Mouse (Mus musculus): ENCODE results near the gene Pex5. TPM values are rescaled to one million over a fixed set of nuclear protein-coding genes. Genes with fewer than 3 reads are reported as not detected.
A peak's percentile ranks its signal among the peaks of the same experiment; 100 is the strongest.

The Pex5 gene
- total RNA-seq (2021) = 10 to 100 TPM; 21.1 to 22.0 TPM
- long read RNA-seq, experiment 1, transcript Pex5-202 (15 exons, 3,073 nt) = major isoform, 7 of 12 reads
- long read RNA-seq, experiment 1, partial matches to known transcripts = 2 of 12 reads
- long read RNA-seq, experiment 1, other reads (novel, unspliced or antisense) = 2 of 12 reads
- long read RNA-seq, experiment 2, transcript Pex5-202 (15 exons, 3,073 nt) = major isoform, 11 of 24 reads
- long read RNA-seq, experiment 2, partial matches to known transcripts = 5 of 24 reads
- long read RNA-seq, experiment 2, other reads (novel, unspliced or antisense) = 3 of 24 reads

DNA sequence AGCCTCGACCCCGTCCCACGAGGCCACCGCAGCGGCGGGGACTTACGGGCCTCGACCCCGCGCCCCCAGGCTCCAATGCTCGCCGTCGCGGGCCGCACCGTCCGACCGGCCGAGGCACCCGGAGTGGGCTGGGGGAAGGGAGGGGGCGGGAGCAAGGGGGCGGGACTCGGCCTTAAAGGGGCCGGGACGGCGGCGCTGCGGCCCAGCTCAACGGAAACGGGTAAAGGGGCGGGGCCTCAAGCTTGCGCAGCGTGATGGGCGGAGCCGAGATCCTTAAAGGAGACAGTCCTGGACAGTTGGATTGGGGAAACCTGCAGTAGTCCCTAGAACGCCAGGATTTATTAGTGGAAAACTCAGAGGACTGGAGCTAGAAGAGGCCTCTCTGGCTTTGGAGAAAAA lies at the start of gene Pex5:
Pex5 (minus strand) TSS at position 141 of the 399 bp plus-strand sequence.
- peak; percentile 94 to 95 for DNase-seq
- intact Hi-C loops (cut with DNase I) = no loop called here

DNA sequence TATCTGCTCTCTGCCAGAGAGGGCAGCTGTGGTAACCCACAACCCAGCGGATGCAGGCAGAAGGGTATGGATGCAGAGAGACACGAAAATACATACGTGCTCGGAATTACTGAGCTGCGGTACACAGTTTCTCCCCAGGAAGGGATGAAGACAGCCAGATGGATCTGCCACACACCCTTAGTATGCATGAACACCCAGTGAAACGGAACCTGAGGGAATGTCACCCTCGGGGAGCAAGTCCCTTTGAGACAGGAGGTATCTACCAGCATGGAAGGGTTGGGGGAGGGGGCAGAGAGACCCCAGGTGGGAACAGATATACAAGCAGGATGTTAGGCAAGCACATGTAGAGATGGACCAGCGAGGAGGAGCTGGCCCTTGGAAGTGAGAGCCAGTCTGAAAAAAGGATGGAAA lies 49.0 kb upstream of the Pex5 start:
- intact Hi-C loops (cut with DNase I) = no loop called here
- DNase-seq = no peak

DNA sequence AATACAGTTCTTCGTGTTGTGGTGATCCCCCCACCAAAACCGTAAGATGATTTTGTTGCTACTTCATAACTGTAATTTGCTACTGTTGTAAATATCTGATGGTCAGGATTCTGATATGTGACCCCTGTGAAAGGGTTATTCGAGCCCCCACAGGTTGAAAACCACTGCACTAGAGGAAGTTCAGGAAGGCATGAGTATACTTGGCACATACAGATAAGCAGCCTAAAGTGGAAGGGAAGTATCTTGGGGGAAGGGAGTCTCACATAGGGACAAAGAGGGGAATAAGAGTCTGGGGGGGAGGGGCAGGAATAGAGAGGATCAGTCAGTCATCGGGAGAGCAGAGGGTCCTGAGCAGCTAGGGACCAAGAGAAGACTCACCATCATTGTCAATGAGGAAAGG lies 44.5 kb upstream of the Pex5 start:
- intact Hi-C loops (cut with DNase I) = no loop called here
- no peak for DNase-seq

DNA sequence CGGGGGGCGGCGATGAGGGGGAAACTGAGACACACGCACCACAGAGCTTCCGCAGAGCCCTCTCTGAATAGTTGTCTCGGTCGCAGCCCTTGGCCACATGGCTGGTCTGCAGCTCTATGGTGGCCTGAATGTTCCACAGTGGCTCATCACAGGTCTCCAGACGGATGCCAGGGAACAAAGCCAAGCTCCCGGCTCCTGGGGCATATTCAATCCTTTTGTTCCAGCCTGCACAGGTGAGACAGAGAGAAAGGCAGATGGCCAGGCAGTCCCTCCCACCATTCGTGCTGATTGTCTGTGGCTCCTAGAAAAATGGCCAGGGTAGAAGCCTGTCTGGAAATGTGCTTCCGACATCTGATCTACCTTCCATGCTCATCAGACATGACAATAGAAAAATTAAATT lies 43.6 kb upstream of the Pex5 start:
- DNase-seq = no peak
- intact Hi-C loops (cut with DNase I) = no loop called here

DNA sequence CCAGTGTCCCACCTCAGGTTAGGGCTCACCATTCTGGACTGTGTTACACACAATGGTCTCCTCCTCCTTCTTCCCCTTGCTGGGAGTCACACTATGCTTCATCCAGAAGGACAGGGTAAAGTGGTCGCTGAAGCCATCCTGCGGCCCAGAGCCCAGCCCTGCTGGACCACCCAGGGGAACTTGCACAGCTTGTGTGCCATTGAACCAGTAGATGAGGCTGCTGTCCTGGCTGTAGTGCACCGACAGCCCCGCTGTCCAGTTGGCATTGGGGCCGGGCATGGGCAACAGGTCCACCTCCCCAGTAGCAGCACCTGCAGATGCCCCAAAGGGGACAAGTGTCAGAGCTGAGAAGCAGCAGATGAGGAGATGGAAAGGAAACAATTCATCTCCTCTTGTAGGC lies 43.0 kb upstream of the Pex5 start:
- DNase-seq = no peak
- intact Hi-C loops (cut with DNase I) = no loop called here

DNA sequence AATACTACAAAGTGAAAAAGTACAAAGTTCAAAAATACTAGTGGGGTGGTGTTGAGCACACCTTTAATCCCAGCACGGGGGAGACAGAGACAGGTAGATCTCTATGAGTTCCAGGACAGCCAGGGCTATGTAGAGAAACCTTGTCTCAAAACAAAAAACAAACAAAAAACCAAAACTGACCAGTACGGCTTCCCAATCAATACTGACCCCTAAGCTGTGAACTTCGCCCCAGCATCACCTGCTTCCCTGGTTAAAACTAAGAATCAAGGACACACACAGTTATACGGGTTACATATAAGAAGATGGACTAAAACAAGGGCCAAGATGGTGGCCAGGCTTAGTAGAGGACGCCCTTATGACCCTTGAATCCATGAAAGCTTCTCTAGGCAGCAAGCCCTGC lies 41.4 kb upstream of the Pex5 start:
- DNase-seq = no peak
- intact Hi-C loops (cut with DNase I) = no loop called here

DNA sequence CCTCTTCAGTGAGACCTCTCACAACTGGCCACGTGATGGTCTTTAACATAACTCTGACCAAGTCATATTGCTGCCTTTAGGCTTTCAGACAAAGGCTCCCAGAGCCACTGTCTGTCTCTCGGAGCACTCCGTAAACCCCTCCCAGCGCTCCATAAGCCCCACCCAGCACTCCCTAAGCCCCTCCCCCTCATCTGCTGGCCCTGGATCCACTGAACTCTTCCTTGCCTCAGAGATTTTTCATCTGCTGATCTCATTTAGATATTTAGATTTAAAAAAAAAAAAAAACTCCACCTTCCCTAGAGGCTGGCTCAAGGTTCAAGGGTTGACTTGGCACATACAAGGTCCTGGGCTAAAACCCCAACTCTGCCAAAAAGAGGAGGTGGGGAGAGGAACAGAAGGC lies 38.9 kb upstream of the Pex5 start:
- DNase-seq = no peak
- intact Hi-C loops (cut with DNase I) = no loop called here

DNA sequence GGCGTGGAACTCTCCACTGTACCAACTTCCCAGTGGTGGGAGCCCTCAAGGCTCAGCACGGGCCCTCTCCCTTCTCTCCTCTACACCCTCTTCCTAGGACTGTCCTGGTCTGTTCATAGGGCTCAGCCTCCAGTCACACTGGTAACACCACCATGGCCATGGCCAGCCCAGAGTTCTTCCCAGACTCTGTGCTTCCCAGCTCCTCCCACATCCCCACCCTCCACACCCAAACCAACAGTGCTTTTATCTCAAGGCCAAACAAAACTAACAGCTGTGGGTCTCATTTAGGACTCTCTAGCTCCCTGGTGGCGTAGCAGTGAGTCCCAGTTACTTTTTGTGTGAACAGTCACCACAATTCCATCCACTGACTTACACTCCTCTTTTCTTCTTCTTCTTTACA lies 37.1 kb upstream of the Pex5 start:
- DNase-seq = no peak
- intact Hi-C loops (cut with DNase I) = no loop called here

DNA sequence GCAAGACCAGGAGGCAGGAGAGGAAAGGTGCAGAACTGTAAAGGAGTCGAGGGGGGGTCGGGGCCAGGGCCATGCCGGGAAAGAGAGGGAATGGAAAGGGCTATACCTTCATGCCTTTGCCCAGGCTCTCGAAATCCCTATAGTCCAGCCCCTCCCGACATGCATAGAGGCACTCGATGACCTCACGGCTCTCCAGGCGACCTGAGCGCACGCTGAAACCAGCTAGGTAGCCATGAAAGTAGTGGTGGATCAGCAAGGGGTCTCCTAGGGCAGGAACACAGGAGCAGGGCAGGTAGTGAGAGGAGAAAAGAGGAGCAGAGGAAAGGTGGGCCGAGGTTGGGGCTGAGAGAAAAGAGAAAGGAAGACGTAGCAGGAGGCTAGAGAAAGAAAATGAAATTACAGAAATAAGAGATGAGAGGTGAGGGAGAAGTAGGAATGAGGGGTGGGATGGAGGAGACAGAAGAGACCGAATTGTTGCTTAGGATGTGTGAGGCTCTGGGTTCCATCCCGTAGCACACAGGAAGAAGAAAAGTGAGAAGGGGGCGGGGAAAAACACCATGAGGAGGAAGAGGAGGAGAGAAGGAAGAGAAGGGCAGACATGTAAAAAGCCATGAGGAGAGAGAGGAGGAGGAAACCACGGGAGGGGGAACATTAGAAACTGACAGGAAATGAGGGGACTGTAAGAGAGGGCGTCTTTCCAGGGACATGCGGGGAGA lies 35.0 kb upstream of the Pex5 start:
- intact Hi-C loops (cut with DNase I) = no loop called here
- DNase-seq = no peak

DNA sequence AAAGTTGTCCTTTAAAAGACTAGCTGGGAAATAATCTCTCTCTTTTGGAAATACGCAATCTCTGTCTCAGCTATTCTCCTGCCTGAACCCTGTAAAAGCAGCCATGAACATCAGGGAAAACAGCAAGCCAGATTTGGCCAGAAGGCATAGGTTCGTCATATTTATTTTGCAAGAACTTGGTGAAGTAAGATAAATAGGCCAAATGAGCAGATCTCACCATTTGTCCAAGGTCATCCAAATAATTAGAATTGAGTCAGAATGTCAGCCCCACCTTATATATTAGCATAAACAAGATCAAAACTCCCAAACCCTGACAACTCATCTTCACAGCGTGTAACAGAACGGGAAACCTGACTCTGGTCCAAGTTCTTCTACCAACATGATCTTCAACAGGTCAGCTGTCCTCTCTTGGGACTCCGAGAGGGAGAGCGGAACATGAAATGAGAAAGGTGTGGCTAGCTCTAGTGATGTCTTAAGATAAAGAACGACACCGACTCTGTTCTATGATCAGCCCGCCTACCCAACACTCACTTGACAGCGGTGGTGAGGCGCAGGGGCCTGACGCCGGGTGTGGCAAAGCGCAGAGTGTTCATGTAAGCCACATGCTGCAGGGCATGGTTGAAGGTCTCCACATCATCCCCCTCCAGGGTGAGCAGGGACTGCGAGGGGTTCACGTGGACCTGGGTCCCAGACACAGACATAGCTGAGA lies 34.2 kb upstream of the Pex5 start:
- no peak for DNase-seq
- intact Hi-C loops (cut with DNase I) = no loop called here

DNA sequence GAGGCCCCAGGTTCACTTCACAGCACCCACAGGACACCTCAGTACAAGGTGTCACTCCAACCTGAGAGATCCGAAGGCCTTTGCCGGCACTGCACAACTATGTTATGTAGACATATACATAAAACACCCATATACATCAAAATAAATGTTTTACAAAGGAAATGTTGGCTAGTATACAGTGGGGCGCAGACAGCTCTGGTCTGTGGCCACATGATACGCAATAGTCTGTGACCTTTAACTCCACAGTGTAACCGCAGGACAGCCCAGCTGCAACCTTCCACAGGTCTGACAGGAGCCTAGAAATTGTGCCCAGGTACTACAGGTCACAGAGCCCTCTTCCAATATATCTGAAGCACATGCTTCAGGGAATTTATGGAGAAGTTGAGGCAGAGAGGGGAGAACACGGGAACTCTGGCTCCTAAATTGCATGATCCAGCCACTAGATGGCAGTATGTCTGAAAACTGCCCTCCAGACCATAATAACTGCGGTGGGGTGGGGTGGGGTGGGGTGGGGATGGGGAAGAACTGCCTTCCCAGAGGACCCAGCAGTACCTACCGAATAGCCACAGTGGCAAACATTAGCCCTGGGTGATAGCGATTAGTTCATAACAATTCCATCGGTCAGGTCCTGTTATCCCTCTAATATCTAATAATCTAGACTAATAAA lies 33.5 kb upstream of the Pex5 start:
- intact Hi-C loops (cut with DNase I) = no loop called here
- no peak for DNase-seq

DNA sequence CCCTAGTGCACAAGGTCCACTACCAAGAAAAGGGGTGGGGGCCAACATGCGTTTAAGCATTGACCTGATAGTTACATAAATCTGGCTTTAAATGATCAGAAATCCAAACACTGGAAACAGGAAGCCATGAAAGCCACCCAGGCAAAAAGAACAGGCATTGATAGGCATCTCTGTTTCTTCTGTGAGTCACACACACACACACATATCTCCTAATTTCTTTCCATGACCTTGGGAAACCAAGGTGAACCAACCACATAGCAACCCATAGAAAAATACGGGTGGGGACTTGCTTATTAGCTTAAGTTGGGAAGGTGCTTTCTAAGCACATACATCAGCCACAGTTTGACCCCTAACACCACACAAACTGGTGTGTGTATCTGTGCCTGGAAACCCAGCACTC lies 32.5 kb upstream of the Pex5 start:
- no peak for DNase-seq
- intact Hi-C loops (cut with DNase I) = no loop called here

DNA sequence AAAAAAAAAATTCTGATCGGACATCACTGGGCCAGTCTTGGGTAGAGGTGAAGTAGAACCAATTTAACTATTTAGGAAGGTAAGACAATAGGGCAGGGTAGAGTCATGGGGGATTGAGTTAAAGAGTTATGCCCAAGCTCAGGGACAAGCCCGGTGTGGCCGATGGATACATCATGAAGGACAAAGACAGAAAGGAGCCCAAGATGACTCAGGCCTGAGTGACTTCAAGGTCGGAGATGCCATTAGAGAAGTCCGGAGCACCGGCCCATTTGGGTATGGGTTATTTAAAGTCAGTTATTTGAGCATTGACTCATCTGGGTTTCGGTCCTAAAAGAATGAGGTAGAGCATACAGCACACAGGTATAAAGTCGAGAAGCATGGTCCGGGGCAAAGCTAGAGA lies 31.6 kb upstream of the Pex5 start:
- intact Hi-C loops (cut with DNase I) = no loop called here
- no peak for DNase-seq

DNA sequence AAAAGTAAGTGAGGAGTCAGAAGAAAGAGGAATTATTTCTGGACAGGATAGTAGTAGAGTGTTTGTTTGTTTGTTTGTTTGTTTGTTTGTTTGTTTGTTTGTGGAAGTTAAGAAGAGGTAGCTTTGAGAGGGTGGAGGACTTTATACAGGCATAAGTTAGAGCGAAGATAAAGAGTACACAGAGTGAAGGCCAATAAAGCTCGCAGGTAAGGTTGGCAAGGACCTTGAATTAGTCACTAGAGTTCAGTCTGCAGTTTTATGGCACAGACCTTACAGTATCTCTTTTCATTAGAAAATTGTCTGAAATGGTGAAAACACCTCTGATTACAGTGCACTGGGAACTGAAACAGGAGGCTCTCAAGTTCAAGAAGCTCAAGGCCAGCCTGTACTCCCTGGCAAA lies 31.2 kb upstream of the Pex5 start:
- DNase-seq = no peak
- intact Hi-C loops (cut with DNase I) = no loop called here

DNA sequence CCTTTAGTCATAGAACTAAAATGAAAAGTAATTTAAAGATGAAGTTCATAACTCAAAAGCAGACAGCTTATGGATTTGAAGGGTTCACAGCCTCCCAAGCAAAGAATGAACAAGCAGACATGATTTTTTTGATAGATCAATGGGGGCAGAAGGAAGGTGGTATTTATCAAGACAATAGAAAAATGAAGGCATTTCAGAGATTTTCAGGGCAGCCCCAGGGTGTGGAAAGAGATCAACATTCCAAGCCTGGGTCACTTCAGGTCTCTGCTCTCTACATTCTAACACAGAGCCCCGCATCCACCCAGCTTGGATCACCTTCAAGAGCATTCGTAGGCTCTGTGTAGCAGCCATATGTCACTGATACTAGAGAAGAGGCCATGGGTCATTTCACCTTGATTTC lies 28.5 kb upstream of the Pex5 start:
- DNase-seq = no peak
- intact Hi-C loops (cut with DNase I) = no loop called here

DNA sequence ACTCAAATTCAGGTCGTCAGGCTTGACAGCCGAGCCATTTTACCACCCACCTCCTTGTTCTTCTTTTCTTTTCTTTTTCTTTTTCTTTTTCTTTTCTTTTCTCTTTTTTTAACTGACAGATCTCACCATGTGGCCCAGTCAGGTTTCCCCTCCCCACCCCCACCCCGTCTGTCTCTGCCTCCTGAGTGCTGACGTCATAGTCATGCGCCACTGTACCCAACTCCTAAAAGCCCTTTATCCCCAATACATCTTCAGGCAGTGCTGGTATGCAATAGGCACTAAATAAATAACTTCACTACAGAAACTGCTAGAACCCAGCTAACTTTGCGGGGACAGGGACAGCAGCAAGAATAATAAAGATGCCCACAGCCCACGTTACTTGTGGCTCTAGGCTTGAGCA lies 21.4 kb upstream of the Pex5 start:
- no peak for DNase-seq
- intact Hi-C loops (cut with DNase I) = no loop called here

DNA sequence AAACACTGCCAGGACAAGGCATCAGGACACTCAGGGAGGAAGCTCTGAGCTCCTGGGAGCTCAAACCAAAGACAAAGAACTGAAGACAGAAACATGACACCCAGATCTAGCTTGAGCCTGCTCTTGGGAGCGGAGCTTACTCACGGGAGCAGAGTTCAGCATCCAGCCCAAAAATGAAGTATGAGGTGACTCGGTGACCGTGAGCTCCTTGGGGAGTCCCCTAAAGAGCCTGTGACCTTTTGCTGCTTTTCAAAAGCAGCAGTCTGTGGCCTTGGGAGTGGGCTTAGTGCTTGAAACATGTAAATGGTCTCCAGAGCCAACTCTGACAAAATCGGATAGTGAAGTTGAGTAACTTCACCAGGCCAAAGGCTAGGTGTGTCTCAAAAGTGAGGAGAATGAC lies 20.3 kb upstream of the Pex5 start:
- intact Hi-C loops (cut with DNase I) = no loop called here
- DNase-seq = no peak

DNA sequence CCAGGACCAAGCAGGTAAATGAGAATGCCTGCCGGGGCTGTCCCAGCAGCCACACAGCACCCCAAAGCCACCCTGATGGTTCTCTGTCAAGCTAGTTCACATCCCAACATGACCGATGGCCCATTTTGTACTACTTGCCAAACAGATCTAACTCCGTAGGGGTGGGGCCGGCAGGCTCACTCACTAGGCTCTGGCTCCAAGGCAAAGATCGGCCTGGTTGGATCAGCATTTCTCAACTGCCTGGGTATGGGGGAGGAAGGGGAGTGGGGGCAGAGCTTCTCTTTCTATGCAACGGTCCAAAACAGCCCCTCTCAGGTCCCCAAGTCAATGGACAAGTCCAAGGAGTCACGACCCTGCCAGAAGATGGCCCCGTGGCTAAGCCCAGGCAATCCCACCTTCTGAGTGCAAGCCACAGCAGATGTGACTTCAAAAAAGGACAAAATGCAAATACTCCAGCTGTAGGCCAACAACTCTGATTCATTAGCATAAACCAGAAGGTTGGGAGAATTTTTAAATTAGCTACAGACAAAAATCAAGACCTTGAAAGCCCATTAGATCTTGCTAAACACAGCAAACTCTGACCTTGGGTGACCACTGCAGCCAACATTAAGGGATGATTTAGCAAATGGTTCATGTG lies 18.9 kb upstream of the Pex5 start:
- no peak for DNase-seq
- intact Hi-C loops (cut with DNase I) = no loop called here

DNA sequence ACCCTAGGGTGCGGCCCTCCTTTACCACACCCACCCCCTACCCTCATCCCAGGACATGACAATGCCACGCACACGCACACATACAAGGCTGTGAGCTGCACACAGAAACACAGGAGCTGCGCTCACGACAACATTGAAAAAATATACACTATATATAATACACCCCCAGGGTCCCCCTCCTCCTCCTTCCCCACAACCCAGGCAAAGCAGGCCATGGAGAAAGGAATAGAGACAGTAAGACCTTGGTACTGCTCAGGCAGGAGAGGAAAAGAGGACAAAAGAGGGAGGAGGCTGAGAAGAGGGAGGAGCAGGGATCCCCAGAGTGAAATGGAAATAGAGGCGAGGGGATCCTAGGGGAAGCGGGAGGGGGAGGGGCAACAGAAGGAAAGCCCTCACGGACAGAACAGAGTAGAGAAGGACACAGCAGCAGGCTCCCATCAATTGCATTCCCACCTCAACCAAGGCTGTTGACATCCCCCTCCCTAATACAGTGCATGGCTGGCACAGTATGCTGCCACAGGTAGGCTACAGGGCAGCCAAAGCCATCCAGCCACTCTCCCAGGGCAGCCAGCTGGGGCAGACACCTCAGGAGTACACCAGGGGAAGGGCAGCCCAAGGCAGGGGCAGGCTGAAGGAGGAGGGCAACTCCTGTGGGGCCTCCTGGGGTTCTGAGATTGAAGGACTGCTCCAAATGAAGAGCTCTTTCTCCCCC lies 16.1 kb upstream of the Pex5 start:
- intact Hi-C loops (cut with DNase I) = no loop called here
- no peak for DNase-seq

DNA sequence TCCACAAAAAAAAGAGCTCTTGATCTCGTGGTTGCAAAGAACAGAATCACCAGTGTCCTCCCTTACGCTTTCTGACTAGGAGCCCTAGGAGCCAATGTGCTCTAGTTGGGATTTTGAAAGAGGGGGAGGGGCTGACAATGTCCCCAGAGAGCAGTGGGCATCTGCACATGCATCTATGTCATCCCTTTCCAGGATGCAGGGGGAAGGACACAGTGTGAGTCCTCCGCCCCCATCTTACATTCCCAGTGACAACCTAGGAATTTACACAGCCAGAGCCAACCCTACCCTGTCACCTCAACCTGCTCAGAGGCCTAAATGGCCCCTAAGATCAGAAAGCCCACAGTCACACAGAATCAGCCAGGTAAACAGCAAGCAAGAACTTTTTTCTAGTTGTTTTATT lies 15.5 kb upstream of the Pex5 start:
- DNase-seq = no peak
- intact Hi-C loops (cut with DNase I) = no loop called here

Data from gastrocnemius, postnatal 36 days (tissue).